Mouse (Mus musculus): Measurements from ENCODE around the gene Gpr4. TPM values are rescaled to one million over a fixed set of nuclear protein-coding genes. Genes with fewer than 3 reads are reported as not detected.

Gene Gpr4
- total RNA-seq, 1 experiment: 3.8 TPM

DNA sequence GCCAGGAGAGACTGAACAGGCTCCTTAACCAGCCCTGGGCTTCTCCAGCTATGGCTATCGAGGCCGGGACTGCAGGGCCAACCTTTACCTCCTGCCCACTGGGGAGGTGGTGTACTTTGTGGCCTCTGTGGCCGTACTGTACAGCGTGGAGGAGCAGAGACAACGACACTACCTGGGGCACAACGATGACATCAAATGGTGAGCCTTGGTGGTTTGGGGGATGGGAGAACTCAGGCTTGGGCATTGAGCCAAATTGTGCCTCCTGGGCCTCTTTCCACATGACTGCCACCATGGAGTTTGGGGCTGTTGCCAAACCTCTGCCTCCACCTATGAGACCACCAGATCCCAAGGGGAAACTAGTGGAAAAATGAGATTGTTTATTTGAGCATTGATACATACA, 27.6 kb upstream of the Gpr4 start:
- peaks cover 4% of the 10 kb centered on the region; the same call in 1 of the 2 replicates for H3K36me3 ChIP-seq (ENCODE audit: control insufficient read depth, insufficient read depth, low read length, poor library complexity, severe bottlenecking)
- H3K27ac ChIP-seq (ENCODE audit: insufficient read depth, low read depth, low read length, poor library complexity, severe bottlenecking): peak overlapping the region; percentile 47
- in situ Hi-C loops (cut with MboI; ENCODE audit: low sequenced_read_pairs in 2 of 2, unreplicated experiment in 2 of 2): loop anchor here in 1 of 2 experiments (5.0 kb wide), 1 partner anchor 98 kb away; the partner anchor contains the start of genes Ppm1n and Rtn2
- no peak overlapping the region for H3K9ac ChIP-seq (ENCODE audit: insufficient read depth, low read depth, low read length, poor library complexity, severe bottlenecking)
- H3K4me3 ChIP-seq (ENCODE audit: insufficient read depth in 1 of 2, low read depth in 1 of 2, low read length in 2 of 2, poor library complexity in 1 of 2, severe bottlenecking in 1 of 2): no peak overlapping the region
- TF ChIP-seq ZC3H11A (IDR thresholded peaks at IDR 0.05; ENCODE audit: borderline replicate concordance, low read depth, low read length): no peak
- TF ChIP-seq HCFC1 (IDR thresholded peaks at IDR 0.05; ENCODE audit: borderline replicate concordance, insufficient read depth, low read length): no peak
- no peak for TF ChIP-seq MAFK (IDR thresholded peaks at IDR 0.05; ENCODE audit: insufficient read depth, low read depth, low read length)
- no peak for TF ChIP-seq ZNF384 (IDR thresholded peaks at IDR 0.05; ENCODE audit: low read depth, low read length)
- no peak for TF ChIP-seq CHD2 (IDR thresholded peaks at IDR 0.05; ENCODE audit: low read depth, low read length)
- no peak for DNase-seq (ENCODE audit: low read depth, low spot score)
- peaks cover 5 to 25% of the 10 kb centered on the region in 2 experiments; a peak in 3 of 4 replicates for H3K4me1 ChIP-seq (ENCODE audit: control insufficient read depth in 2 of 2, insufficient read depth in 2 of 2, low read length in 2 of 2, poor library complexity in 1 of 2)
- H3K9me3 ChIP-seq (ENCODE audit: control insufficient read depth, insufficient read depth, low read depth, low read length): no peaks in the 10 kb centered on the region

DNA sequence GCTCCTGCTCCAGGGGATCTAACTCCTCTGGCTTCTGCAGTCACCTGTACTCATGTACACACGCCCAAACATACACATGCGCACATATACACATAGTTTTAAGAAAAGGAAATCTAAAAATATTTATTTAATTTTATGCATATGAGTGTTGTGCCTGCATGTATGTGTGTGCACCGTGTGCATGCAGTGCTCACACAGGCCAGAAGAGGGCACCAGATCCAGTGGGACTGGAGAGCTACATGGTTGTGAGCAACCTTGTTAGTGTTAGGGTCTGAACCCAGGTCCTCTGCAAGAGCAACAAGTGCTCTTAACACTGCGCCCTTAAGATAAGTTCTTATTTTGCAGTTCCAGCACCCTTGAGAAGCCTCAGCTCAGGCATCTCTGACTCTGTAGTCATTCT, 17.7 kb upstream of the Gpr4 start:
- H3K9ac ChIP-seq (ENCODE audit: insufficient read depth, low read depth, low read length, poor library complexity, severe bottlenecking): no peak overlapping the region
- H3K4me1 ChIP-seq (ENCODE audit: control insufficient read depth in 2 of 2, insufficient read depth in 2 of 2, low read length in 2 of 2, poor library complexity in 1 of 2): peaks cover 0 to 2% of the 10 kb centered on the region in 2 experiments; a peak in 2 of 4 replicates
- H3K36me3 ChIP-seq (ENCODE audit: control insufficient read depth, insufficient read depth, low read length, poor library complexity, severe bottlenecking): peaks cover 10% of the 10 kb centered on the region; the same call in 1 of the 2 replicates
- in situ Hi-C loops (cut with MboI; ENCODE audit: low sequenced_read_pairs in 2 of 2, unreplicated experiment in 2 of 2): no loop called here
- TF ChIP-seq MAFK (IDR thresholded peaks at IDR 0.05; ENCODE audit: insufficient read depth, low read depth, low read length) (no peak), HCFC1 (IDR thresholded peaks at IDR 0.05; ENCODE audit: borderline replicate concordance, insufficient read depth, low read length) (no peak), CHD2 (IDR thresholded peaks at IDR 0.05; ENCODE audit: low read depth, low read length) (no peak), ZNF384 (IDR thresholded peaks at IDR 0.05; ENCODE audit: low read depth, low read length) (no peak), ZC3H11A (IDR thresholded peaks at IDR 0.05; ENCODE audit: borderline replicate concordance, low read depth, low read length) (no peak)
- DNase-seq (ENCODE audit: low read depth, low spot score): no peak
- no peak overlapping the region for H3K27ac ChIP-seq (ENCODE audit: insufficient read depth, low read depth, low read length, poor library complexity, severe bottlenecking)
- no peak overlapping the region for H3K4me3 ChIP-seq (ENCODE audit: insufficient read depth in 1 of 2, low read depth in 1 of 2, low read length in 2 of 2, poor library complexity in 1 of 2, severe bottlenecking in 1 of 2)
- no peaks in the 10 kb centered on the region for H3K9me3 ChIP-seq (ENCODE audit: control insufficient read depth, insufficient read depth, low read depth, low read length)

GRCm38 (mm10) chr7:19196676-19197075, 15.7 kb upstream of the Gpr4 start:
- Histone ChIP-seq H3K4me1 (ENCODE audit: control insufficient read depth in 2 of 2, insufficient read depth in 2 of 2, low read length in 2 of 2, poor library complexity in 1 of 2) (peaks cover 0 to 10% of the 10 kb centered on the region in 2 experiments; a peak in 3 of 4 replicates), H3K9me3 (ENCODE audit: control insufficient read depth, insufficient read depth, low read depth, low read length) (no peaks in the 10 kb centered on the region), H3K27ac (ENCODE audit: insufficient read depth, low read depth, low read length, poor library complexity, severe bottlenecking) (no peak overlapping the region), H3K4me3 (ENCODE audit: insufficient read depth in 1 of 2, low read depth in 1 of 2, low read length in 2 of 2, poor library complexity in 1 of 2, severe bottlenecking in 1 of 2) (no peak overlapping the region), H3K9ac (ENCODE audit: insufficient read depth, low read depth, low read length, poor library complexity, severe bottlenecking) (no peak overlapping the region), H3K36me3 (ENCODE audit: control insufficient read depth, insufficient read depth, low read length, poor library complexity, severe bottlenecking) (peaks cover 2% of the 10 kb centered on the region; the same call in 1 of the 2 replicates)
- in situ Hi-C loops (cut with MboI; ENCODE audit: low sequenced_read_pairs in 2 of 2, unreplicated experiment in 2 of 2): no loop called here
- TF ChIP-seq MAFK (IDR thresholded peaks at IDR 0.05; ENCODE audit: insufficient read depth, low read depth, low read length): no peak
- no peak for TF ChIP-seq HCFC1 (IDR thresholded peaks at IDR 0.05; ENCODE audit: borderline replicate concordance, insufficient read depth, low read length)
- TF ChIP-seq CHD2 (IDR thresholded peaks at IDR 0.05; ENCODE audit: low read depth, low read length): no peak
- TF ChIP-seq ZNF384 (IDR thresholded peaks at IDR 0.05; ENCODE audit: low read depth, low read length): no peak
- TF ChIP-seq ZC3H11A (IDR thresholded peaks at IDR 0.05; ENCODE audit: borderline replicate concordance, low read depth, low read length): no peak
- DNase-seq (ENCODE audit: low read depth, low spot score): peak; percentile 77

GRCm38 (mm10) chr7:19197985-19198384, 14.4 kb upstream of the Gpr4 start:
- Histone ChIP-seq H3K4me3 (ENCODE audit: insufficient read depth in 1 of 2, low read depth in 1 of 2, low read length in 2 of 2, poor library complexity in 1 of 2, severe bottlenecking in 1 of 2) (no peak overlapping the region), H3K4me1 (ENCODE audit: control insufficient read depth in 2 of 2, insufficient read depth in 2 of 2, low read length in 2 of 2, poor library complexity in 1 of 2) (peaks cover 3 to 15% of the 10 kb centered on the region in 2 experiments; a peak in 3 of 4 replicates), H3K27ac (ENCODE audit: insufficient read depth, low read depth, low read length, poor library complexity, severe bottlenecking) (no peak overlapping the region), H3K9ac (ENCODE audit: insufficient read depth, low read depth, low read length, poor library complexity, severe bottlenecking) (no peak overlapping the region), H3K9me3 (ENCODE audit: control insufficient read depth, insufficient read depth, low read depth, low read length) (no peaks in the 10 kb centered on the region), H3K36me3 (ENCODE audit: control insufficient read depth, insufficient read depth, low read length, poor library complexity, severe bottlenecking) (peaks cover 2% of the 10 kb centered on the region; the same call in 1 of the 2 replicates)
- TF ChIP-seq HCFC1 (IDR thresholded peaks at IDR 0.05; ENCODE audit: borderline replicate concordance, insufficient read depth, low read length) (no peak), ZC3H11A (IDR thresholded peaks at IDR 0.05; ENCODE audit: borderline replicate concordance, low read depth, low read length) (0 out of 2 replicates have a peak, but pooled peaks have one; percentile 23)
- DNase-seq (ENCODE audit: low read depth, low spot score): no peak
- in situ Hi-C loops (cut with MboI; ENCODE audit: low sequenced_read_pairs in 2 of 2, unreplicated experiment in 2 of 2): no loop called here
